Mouse (Mus musculus) kidney, embryonic 14.5 days (tissue): ENCODE results near the gene Top1. TPM values are rescaled to one million over a fixed set of nuclear protein-coding genes. Genes with fewer than 3 reads are reported as not detected.

Experiments used
- ATAC-seq: fragments of 200-750 bp; cut with Nextera tagmentation; 2 replicates; pipeline ENCODE4 v1.8.0; 2017; ENCODE audit warnings: moderate number of reproducible peaks, mild to moderate bottlenecking, moderate TSS enrichment, moderate library complexity; ENCODE audit not compliant: low FRiP score, low TSS enrichment
- H3K27ac ChIP-seq: fragments of 300-500 bp; sonication (generic); 2 replicates; pipeline ENCODE4 v1.5.1; 2014; ENCODE audit warnings: low read depth, mild to moderate bottlenecking, low read length, moderate library complexity, mixed read lengths
- H3K27me3 ChIP-seq: fragments of 300-500 bp; sonication (generic); 2 replicates; pipeline ENCODE4 v1.6.1; 2014; ENCODE audit warnings: mild to moderate bottlenecking, low read length; ENCODE audit not compliant: control insufficient read depth, insufficient read depth
- H3K36me3 ChIP-seq: fragments of 300-500 bp; sonication (generic); 2 replicates; pipeline ENCODE4 v1.6.1; 2014; ENCODE audit warnings: low read length, mixed read lengths; ENCODE audit not compliant: control insufficient read depth, insufficient read depth
- H3K4me1 ChIP-seq: fragments of 300-500 bp; sonication (generic); 2 replicates; pipeline ENCODE4 v1.6.1; 2014; ENCODE audit warnings: low read length, mixed read lengths; ENCODE audit not compliant: control insufficient read depth, insufficient read depth
- H3K4me2 ChIP-seq: fragments of 300-500 bp; sonication (generic); replicated peaks from 2 replicates; pipeline ENCODE4 v1.6.1; 2014; ENCODE audit warnings: low read depth, mild to moderate bottlenecking, low read length
- H3K4me3 ChIP-seq: fragments of 300-500 bp; sonication (generic); 2 replicates; pipeline ENCODE4 v1.5.1; 2014; ENCODE audit warnings: mild to moderate bottlenecking, low read length
- H3K9ac ChIP-seq: fragments of 300-500 bp; sonication (generic); 2 replicates; pipeline ENCODE4 v1.6.1; 2014; ENCODE audit warnings: low read depth, mild to moderate bottlenecking, low read length, moderate library complexity
- H3K9me3 ChIP-seq: fragments of 300-500 bp; sonication (generic); 2 replicates; pipeline ENCODE4 v1.6.1; 2016; ENCODE audit warnings: low read length; ENCODE audit not compliant: control insufficient read depth
- WGBS: fragments of 180-500 bp; shearing (Covaris S2); extraction: QIAGEN DNeasy Blood & Tissue Kit; methylation state at CpG from one replicate; pipeline ENCODE4 v1.1.7; 2014; 5-methylcytosine and 5-hydroxymethylcytosine counted together
- polyA plus RNA-seq: library from polyadenylated mRNA; unstranded; fragments of >200 nt; fragmentation: Nextera tagmentation; extraction: Ambion mirVana; gene quantifications from 2 replicates; pipeline ENCODE4 v1.2.1, GENCODE M21; 2014

Top1 gene
- polyA plus RNA-seq, 1 experiment from 2014 or later = 108 TPM

- peak overlapping the region; percentile 31; the same call in 1 of the 2 replicates for H3K27ac ChIP-seq
- H3K27me3 ChIP-seq = no peaks in the 10 kb centered on the region
- H3K4me3 ChIP-seq = no peak overlapping the region
- ATAC-seq = no peak
- H3K4me1 ChIP-seq = peaks cover 17% of the 10 kb centered on the region
- no peaks in the 10 kb centered on the region for H3K9me3 ChIP-seq
- H3K9ac ChIP-seq = no peak overlapping the region
- no peak overlapping the region for H3K4me2 ChIP-seq
- 55% methylated on average over 2 of the region's 2 CpGs for WGBS
- peaks cover 29% of the 10 kb centered on the region for H3K36me3 ChIP-seq
Observed at GRCm38 (mm10) chr2:160739647-160740356, 94.1 kb downstream of the Top1 start.

DNA sequence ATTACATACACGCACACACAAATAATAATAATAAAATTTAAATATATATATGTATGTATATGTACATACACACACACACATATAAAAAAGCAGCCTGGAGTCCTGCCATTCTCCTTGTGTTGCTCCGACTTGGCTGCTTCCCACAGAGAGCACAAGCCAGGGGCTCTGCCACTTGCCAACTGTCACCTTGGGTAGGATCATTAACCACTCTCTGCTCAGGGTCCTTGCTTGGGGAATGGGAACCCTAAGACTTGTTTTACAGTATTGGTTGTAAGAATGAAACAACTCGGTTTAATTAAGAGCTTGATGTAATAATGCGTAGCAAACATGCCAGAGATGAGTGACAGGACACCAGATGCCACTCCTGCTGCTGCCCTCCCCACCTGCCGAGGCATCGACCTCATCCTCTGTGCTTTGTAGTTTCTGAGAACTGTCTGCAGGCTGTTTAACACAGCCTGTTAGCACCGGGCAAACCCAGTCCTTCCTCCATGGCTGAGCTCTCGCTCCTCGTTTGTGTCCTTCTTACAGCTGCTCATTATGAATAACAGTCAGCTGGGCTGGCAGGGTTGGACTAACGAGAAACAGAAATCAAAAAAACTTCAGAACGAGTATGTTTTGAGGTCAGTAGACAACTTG, 95.0 kb downstream of the Top1 start:
- no peak overlapping the region for H3K9ac ChIP-seq
- no peak overlapping the region for H3K4me3 ChIP-seq
- no peaks in the 10 kb centered on the region for H3K9me3 ChIP-seq
- peak overlapping the region; percentile 67; the same call in 1 of the 2 replicates for H3K27ac ChIP-seq
- ATAC-seq = no peak
- peaks cover 10% of the 10 kb centered on the region for H3K4me1 ChIP-seq
- no peaks in the 10 kb centered on the region for H3K27me3 ChIP-seq
- H3K36me3 ChIP-seq = peaks cover 24% of the 10 kb centered on the region
- 80% methylated on average over 11 of the region's 11 CpGs for WGBS
- no peak overlapping the region for H3K4me2 ChIP-seq

DNA sequence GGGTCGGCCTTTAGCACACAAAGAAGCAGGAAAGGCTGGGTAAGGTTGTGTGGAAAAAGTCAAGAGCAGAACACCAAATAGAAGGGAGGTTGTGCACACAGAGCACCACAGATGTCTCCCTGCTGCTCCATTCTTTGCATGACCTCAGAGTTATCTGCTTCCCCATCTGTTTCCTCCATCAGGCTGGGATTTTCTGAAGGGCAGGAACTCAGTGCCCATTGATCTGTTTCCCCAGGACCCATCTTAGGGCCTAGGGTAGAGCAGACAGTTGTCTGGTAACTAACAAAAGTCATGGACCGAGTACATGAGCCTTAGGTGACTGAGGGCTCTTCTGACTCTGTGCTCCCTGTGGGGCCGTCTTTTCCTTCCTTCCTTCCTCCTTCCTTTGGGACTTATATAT, 95.9 kb downstream of the Top1 start:
- Histone ChIP-seq H3K4me1 (peaks cover 10% of the 10 kb centered on the region), H3K4me3 (no peak overlapping the region), H3K27me3 (no peaks in the 10 kb centered on the region), H3K36me3 (peaks cover 18% of the 10 kb centered on the region), H3K4me2 (no peak overlapping the region), H3K9ac (no peak overlapping the region), H3K27ac (peak overlapping the region; percentile 67), H3K9me3 (no peaks in the 10 kb centered on the region)
- no peak for ATAC-seq
- 75% methylated on average over 3 of the region's 3 CpGs for WGBS

DNA sequence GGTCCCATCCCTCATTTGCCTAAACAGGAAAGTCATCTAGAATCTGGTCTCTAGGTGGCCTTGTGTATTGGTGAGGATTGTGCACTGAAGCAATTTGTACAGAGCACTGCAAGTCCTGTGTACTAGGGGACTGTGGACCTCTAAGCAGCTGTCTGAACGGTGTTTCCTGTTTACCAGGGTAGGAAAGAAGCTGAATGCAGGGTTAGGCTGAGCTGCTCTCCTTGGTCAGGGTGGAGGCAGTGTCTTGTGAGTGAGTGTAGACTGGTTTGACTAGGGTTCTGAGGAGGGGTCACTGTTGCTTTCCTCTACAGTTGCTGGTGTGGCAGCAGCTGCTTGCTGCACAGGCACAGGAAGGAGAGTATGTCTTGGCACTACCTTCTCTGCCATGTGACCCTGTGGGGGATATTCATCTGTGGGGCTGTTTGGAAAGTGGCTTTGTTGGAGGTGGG, 96.5 kb downstream of the Top1 start:
- no peak for ATAC-seq
- H3K4me3 ChIP-seq = no peak overlapping the region
- H3K4me1 ChIP-seq = peaks cover 10% of the 10 kb centered on the region
- H3K27me3 ChIP-seq = no peaks in the 10 kb centered on the region
- peaks cover 20% of the 10 kb centered on the region for H3K36me3 ChIP-seq
- peak overlapping the region; percentile 67 for H3K27ac ChIP-seq
- H3K9ac ChIP-seq = no peak overlapping the region
- 76% methylated on average over 1 of the region's 1 CpGs for WGBS
- H3K4me2 ChIP-seq = no peak overlapping the region
- no peaks in the 10 kb centered on the region for H3K9me3 ChIP-seq

GRCm38 (mm10) chr2:160744040-160744822, 98.5 kb downstream of the Top1 start:
- H3K4me3 ChIP-seq = no peak overlapping the region
- no peaks in the 10 kb centered on the region for H3K9me3 ChIP-seq
- no peak overlapping the region for H3K4me2 ChIP-seq
- WGBS = 77% methylated on average over 7 of the region's 7 CpGs
- no peaks in the 10 kb centered on the region for H3K27me3 ChIP-seq
- no peak; the same call in 1 of the 2 replicates for ATAC-seq
- H3K36me3 ChIP-seq = peaks cover 36% of the 10 kb centered on the region
- peaks cover 10% of the 10 kb centered on the region; the same call in 1 of the 2 replicates for H3K4me1 ChIP-seq
- no peak overlapping the region for H3K9ac ChIP-seq
- no peak overlapping the region for H3K27ac ChIP-seq

GRCm38 (mm10) chr2:160744823-160745210, 99.1 kb downstream of the Top1 start:
- Histone ChIP-seq H3K4me2 (no peak overlapping the region), H3K9ac (no peak overlapping the region), H3K4me1 (peaks cover 10% of the 10 kb centered on the region; the same call in 1 of the 2 replicates), H3K36me3 (peaks cover 42% of the 10 kb centered on the region), H3K27me3 (no peaks in the 10 kb centered on the region), H3K4me3 (no peak overlapping the region), H3K9me3 (no peaks in the 10 kb centered on the region), H3K27ac (no peak overlapping the region)
- ATAC-seq = no peak
- 80% methylated on average over 5 of the region's 5 CpGs for WGBS

- WGBS = 100% methylated on average over 1 of the region's 1 CpGs
- H3K9me3 ChIP-seq = no peaks in the 10 kb centered on the region
- H3K27me3 ChIP-seq = no peaks in the 10 kb centered on the region
- H3K36me3 ChIP-seq = peaks cover 48% of the 10 kb centered on the region
- ATAC-seq = no peak
- no peak overlapping the region for H3K9ac ChIP-seq
- H3K4me2 ChIP-seq = no peak overlapping the region
- H3K27ac ChIP-seq = no peak overlapping the region
- no peak overlapping the region for H3K4me3 ChIP-seq
- H3K4me1 ChIP-seq = peaks cover 7% of the 10 kb centered on the region; the same call in 1 of the 2 replicates
Observed at GRCm38 (mm10) chr2:160745497-160745896, 99.8 kb downstream of the Top1 start.

DNA sequence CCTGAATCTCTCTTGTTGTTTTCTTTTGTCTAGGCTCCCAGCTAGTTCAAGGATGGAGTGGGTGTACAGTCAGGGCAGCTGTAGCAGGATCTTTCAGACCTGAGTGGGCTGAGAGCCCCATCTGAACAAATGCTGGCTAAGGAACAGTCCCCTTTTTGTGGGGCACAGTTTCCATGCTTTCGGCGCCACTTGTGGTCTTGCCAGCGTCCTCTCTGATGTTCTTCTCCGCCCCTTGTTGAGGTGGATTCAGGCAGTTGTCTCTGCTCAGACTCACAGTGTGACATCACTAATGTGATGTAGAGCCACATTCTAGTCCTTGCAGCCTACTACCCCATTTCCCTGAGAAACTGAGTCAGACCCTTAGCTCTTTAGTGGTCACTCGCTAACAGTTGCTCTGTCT, 100.9 kb downstream of the Top1 start:
- H3K4me1 ChIP-seq = 0 out of 2 replicates have a peak, but pooled peaks cover 4% of the 10 kb centered on the region
- H3K36me3 ChIP-seq = peaks cover 56% of the 10 kb centered on the region
- 93% methylated on average over 5 of the region's 5 CpGs for WGBS
- no peak overlapping the region for H3K4me3 ChIP-seq
- no peak overlapping the region for H3K27ac ChIP-seq
- ATAC-seq = no peak
- no peak overlapping the region for H3K4me2 ChIP-seq
- no peaks in the 10 kb centered on the region for H3K9me3 ChIP-seq
- H3K27me3 ChIP-seq = no peaks in the 10 kb centered on the region
- no peak overlapping the region for H3K9ac ChIP-seq
